Mouse (Mus musculus) kidney, adult 2 months (tissue): ENCODE data around the gene Pkp4.

Experiments
- CTCF ChIP-seq: fragments of 200-500 bp; conservative IDR thresholded peaks from 2 replicates; pipeline ENCODE4 v1.5.1; 2011; ENCODE audit warnings: low read depth, mild to moderate bottlenecking, control low read depth, low read length, moderate library complexity, mixed read lengths; ENCODE audit not compliant: insufficient read depth, insufficient read length
- POLR2A ChIP-seq: fragments of 200-500 bp; IDR thresholded peaks from one replicate; pipeline ENCODE4 v1.6.1; 2011; ENCODE audit warnings: low read depth, low read length, control low read depth

DNA sequence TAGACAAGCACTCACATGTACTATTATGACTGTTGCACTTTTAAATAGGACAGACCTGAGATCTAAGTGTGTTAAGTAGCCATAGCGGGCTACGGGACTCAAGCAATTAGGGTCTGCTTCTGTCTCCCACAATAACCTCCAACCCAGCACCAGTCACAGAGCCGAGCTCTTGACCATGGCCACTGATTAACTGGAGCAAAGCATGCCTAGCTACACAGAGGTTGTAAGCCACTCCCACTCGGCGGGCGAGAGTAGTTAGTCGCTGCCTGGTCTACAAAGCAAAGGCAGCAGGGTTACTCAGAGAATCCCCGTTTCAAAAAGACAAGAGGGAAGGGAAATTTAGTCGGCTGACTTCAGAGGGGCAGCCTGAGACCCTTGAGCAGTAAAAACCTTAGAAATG lies 70.0 kb downstream of the Pkp4 start:
- TF ChIP-seq CTCF (no peak), POLR2A (no peak)
